ENCODE assay signal across 8 mouse cellular contexts in genomic region chr13:5870382-5871272, GRCm38 (mm10). TPM values are rescaled to one million over a fixed set of nuclear protein-coding genes. Genes with fewer than 3 reads are reported as not detected.
A peak's percentile ranks its signal among the peaks of the same experiment; 100 is the strongest.
DNase-seq lines count a peak whose midpoint lies in the region; ATAC-seq and TF ChIP-seq lines count a peak whose summit lies in the region.

No protein-coding gene starts in this region.

- no peaks in the 10 kb centered on the region for H3K9me3 ChIP-seq in heart, embryonic 12.5 days (replicated peaks)
- H3K9me3 ChIP-seq in kidney, postnatal 0 days (replicated peaks; ENCODE audit: low read length) = no peaks in the 10 kb centered on the region

- H3K4me2 ChIP-seq in heart, embryonic 12.5 days = peak overlapping the region; percentile 53
- peak overlapping the region; percentile 2; the same call in 1 of the 2 replicates for H3K4me2 ChIP-seq in kidney, postnatal 0 days (ENCODE audit: low read length)

- DNase-seq in adrenal gland, adult (ENCODE audit: inconsistent age in 2 of 2, low spot score in 1 of 2) = peak; percentile 74 to 89
- no peak for DNase-seq in adrenal gland, postnatal 4 days (ENCODE audit: low spot score in 2 of 2)
- peak; percentile 52 for DNase-seq in embryo, embryonic 9.5 days (ENCODE audit: extremely low spot score)
- DNase-seq in kidney, postnatal 0 days (ENCODE audit: low spot score) = peak; percentile 69
- peak; percentile 72 for DNase-seq in lung, postnatal 4 days
- peak; percentile 47 for DNase-seq in yolk sac, embryonic 10.5 days (ENCODE audit: low spot score)
- DNase-seq in cerebellum, postnatal 14 days = no peak

- peaks cover 36% of the 10 kb centered on the region for H3K4me1 ChIP-seq in heart, embryonic 12.5 days (replicated peaks)
- no peaks in the 10 kb centered on the region for H3K4me1 ChIP-seq in kidney, postnatal 0 days (replicated peaks; ENCODE audit: insufficient read depth, low read length)

- H3K27me3 ChIP-seq in heart, embryonic 12.5 days (replicated peaks) = no peaks in the 10 kb centered on the region
- no peaks in the 10 kb centered on the region for H3K27me3 ChIP-seq in kidney, postnatal 0 days (ENCODE audit: insufficient read depth, low read length)

- WGBS in heart, embryonic 12.5 days = 17% methylated on average over 15 of the region's 15 CpGs
- WGBS in kidney, postnatal 0 days = 31% methylated on average over 15 of the region's 15 CpGs

- peak overlapping the region; percentile 59 for H3K27ac ChIP-seq in heart, embryonic 12.5 days (ENCODE audit: poor library complexity, severe bottlenecking)
- H3K27ac ChIP-seq in kidney, postnatal 0 days = no peak overlapping the region

- ATAC-seq in heart, embryonic 12.5 days (ENCODE audit: insufficient number of reproducible peaks, low FRiP score) = peak; percentile 68
- ATAC-seq in kidney, postnatal 0 days (replicated peaks; ENCODE audit: low FRiP score, low read depth) = peak; percentile 58; the same call in 1 of the 2 replicates

- H3K9ac ChIP-seq in heart, embryonic 12.5 days = peak overlapping the region; percentile 51
- H3K9ac ChIP-seq in kidney, postnatal 0 days (ENCODE audit: low read depth, low read length) = no peak overlapping the region

- no peak for TF ChIP-seq CTCF in kidney, postnatal 0 days (IDR thresholded peaks at IDR 0.05; ENCODE audit: low read depth)

- H3K4me3 ChIP-seq in heart, embryonic 12.5 days = peak overlapping the region; percentile 13; the same call in 1 of the 2 replicates
- H3K4me3 ChIP-seq in kidney, postnatal 0 days (replicated peaks; ENCODE audit: low read depth, low read length) = no peak overlapping the region

- H3K36me3 ChIP-seq in heart, embryonic 12.5 days = peaks cover 36% of the 10 kb centered on the region
- peaks cover 25% of the 10 kb centered on the region for H3K36me3 ChIP-seq in kidney, postnatal 0 days (ENCODE audit: insufficient read depth, low read length)

RNA-seq across cellular contexts. Expression of gene Klf6, which starts 9.3 kb away (rescaled TPM):
- 10 to 100 TPM; 36.4 to 37.2 TPM for total RNA-seq in adrenal gland, postnatal 4 days (2021)
- 69.6 and 74.5 TPM in 2 replicates for polyA plus RNA-seq in heart, embryonic 12.5 days (2016; fragmentation: Nextera tagmentation; extraction: Ambion mirVana)
- polyA plus RNA-seq in kidney, postnatal 0 days (2015; fragmentation: Nextera tagmentation; extraction: Ambion mirVana) = 50.3 and 62.0 TPM in 2 replicates

Comparison
In these comparisons a context has a peak if more than half of its experiments do, and no peak if none do; other contexts are left out.
1. DNase-seq: peak in adrenal gland, adult (2 of 2), embryo, embryonic 9.5 days (single experiment), kidney, postnatal 0 days (single experiment), lung, postnatal 4 days (2 of 2) and yolk sac, embryonic 10.5 days (single experiment); none in adrenal gland, postnatal 4 days (0 of 2) and cerebellum, postnatal 14 days (0 of 2).